Mouse (Mus musculus) heart, embryonic 13.5 days (tissue): ENCODE results near the gene Rpp40. TPM values are rescaled to one million over a fixed set of nuclear protein-coding genes. Genes with fewer than 3 reads are reported as not detected.
A peak's percentile ranks its signal among the peaks of the same experiment; 100 is the strongest.

Experiments
- ATAC-seq: fragments of 200-750 bp; cut with Nextera tagmentation; 2 replicates; pipeline ENCODE4 v1.8.0; 2017; ENCODE audit warnings: moderate TSS enrichment; ENCODE audit not compliant: insufficient number of reproducible peaks, low FRiP score, low TSS enrichment; ENCODE audit errors: extremely low read depth
- H3K27ac ChIP-seq: fragments of 300-500 bp; sonication (generic); replicated peaks from 2 replicates; pipeline ENCODE4 v1.5.1; 2015; ENCODE audit warnings: moderate library complexity, mild to moderate bottlenecking, inconsistent platforms
- H3K27me3 ChIP-seq: fragments of 300-500 bp; sonication (generic); replicated peaks from 2 replicates; pipeline ENCODE4 v1.6.1; 2015; ENCODE audit warnings: mild to moderate bottlenecking, inconsistent platforms
- H3K36me3 ChIP-seq: fragments of 300-500 bp; sonication (generic); 2 replicates; pipeline ENCODE4 v1.6.1; 2015; ENCODE audit warnings: mild to moderate bottlenecking, inconsistent platforms
- H3K4me1 ChIP-seq: fragments of 300-500 bp; sonication (generic); 2 replicates; pipeline ENCODE4 v1.6.1; 2015; ENCODE audit warnings: inconsistent platforms
- H3K4me2 ChIP-seq: fragments of 300-500 bp; sonication (generic); 2 replicates; pipeline ENCODE4 v1.6.1; 2015; ENCODE audit warnings: inconsistent platforms, mild to moderate bottlenecking, moderate library complexity
- H3K4me3 ChIP-seq: fragments of 300-500 bp; sonication (generic); 2 replicates; pipeline ENCODE4 v1.5.1; 2015; ENCODE audit warnings: moderate library complexity, mild to moderate bottlenecking, inconsistent platforms
- H3K9ac ChIP-seq: fragments of 300-500 bp; sonication (generic); 2 replicates; pipeline ENCODE4 v1.6.1; 2015; ENCODE audit warnings: inconsistent platforms, mild to moderate bottlenecking, moderate library complexity
- H3K9me3 ChIP-seq: fragments of 300-500 bp; sonication (generic); 2 replicates; pipeline ENCODE4 v1.6.1; 2016; ENCODE audit warnings: inconsistent platforms
- WGBS: fragments of 180-500 bp; shearing (Covaris S2); methylation state at CpG from one replicate; pipeline ENCODE4 v1.1.7; 2015; ENCODE audit warnings: mixed read lengths; 5-methylcytosine and 5-hydroxymethylcytosine counted together
- polyA plus RNA-seq: library from polyadenylated mRNA; unstranded; fragments of >200 nt; fragmentation: Nextera tagmentation; extraction: Ambion mirVana; gene quantifications from 2 replicates; pipeline ENCODE4 v1.2.1, GENCODE M21; 2015

Gene Rpp40
- polyA plus RNA-seq, 1 experiment from 2014 or later: 9.8 TPM

GRCm38 (mm10) chr13:35886121-35886725 is 19.9 kb downstream of the Rpp40 start:
- ATAC-seq: 0 out of 2 replicates have a peak, but pooled peaks have one; percentile 8
- peak overlapping the region; percentile 30; the same call in 1 of the 2 replicates for H3K9ac ChIP-seq
- H3K4me3 ChIP-seq: no peak overlapping the region
- H3K4me2 ChIP-seq: peak overlapping the region; percentile 31
- peaks cover 11% of the 10 kb centered on the region for H3K4me1 ChIP-seq
- no peaks in the 10 kb centered on the region; the same call in 1 of the 2 replicates for H3K9me3 ChIP-seq
- H3K36me3 ChIP-seq: no peaks in the 10 kb centered on the region
- H3K27me3 ChIP-seq: no peaks in the 10 kb centered on the region
- WGBS: 27% methylated on average over 15 of the region's 15 CpGs
- H3K27ac ChIP-seq: no peak overlapping the region

- Histone ChIP-seq H3K27ac (no peak overlapping the region), H3K9me3 (no peaks in the 10 kb centered on the region), H3K36me3 (no peaks in the 10 kb centered on the region), H3K4me3 (no peak overlapping the region), H3K9ac (no peak overlapping the region), H3K27me3 (no peaks in the 10 kb centered on the region), H3K4me1 (peaks cover 10% of the 10 kb centered on the region; the same call in 1 of the 2 replicates), H3K4me2 (no peak overlapping the region)
- ATAC-seq: no peak
- 68% methylated on average over 6 of the region's 6 CpGs for WGBS
These were observed 25.6 kb downstream of the Rpp40 start for GRCm38 (mm10) chr13:35880555-35881046.

GRCm38 (mm10) chr13:35879519-35879918 is 26.6 kb downstream of the Rpp40 start:
- Histone ChIP-seq H3K4me2 (no peak overlapping the region), H3K4me1 (peaks cover 5% of the 10 kb centered on the region; the same call in 1 of the 2 replicates), H3K36me3 (peaks cover 4% of the 10 kb centered on the region), H3K9ac (no peak overlapping the region), H3K4me3 (no peak overlapping the region), H3K9me3 (no peaks in the 10 kb centered on the region), H3K27ac (no peak overlapping the region), H3K27me3 (no peaks in the 10 kb centered on the region)
- ATAC-seq: no peak
- 74% methylated on average over 5 of the region's 5 CpGs for WGBS

- Histone ChIP-seq H3K4me2 (no peak overlapping the region), H3K4me3 (no peak overlapping the region), H3K27me3 (no peaks in the 10 kb centered on the region), H3K9me3 (no peaks in the 10 kb centered on the region), H3K4me1 (peaks cover 3% of the 10 kb centered on the region; the same call in 1 of the 2 replicates), H3K9ac (no peak overlapping the region), H3K36me3 (peaks cover 9% of the 10 kb centered on the region), H3K27ac (no peak overlapping the region)
- ATAC-seq: no peak
- 42% methylated on average over 5 of the region's 5 CpGs for WGBS
These were observed 27.1 kb downstream of the Rpp40 start for GRCm38 (mm10) chr13:35879068-35879467.

- H3K4me1 ChIP-seq: peaks cover 3% of the 10 kb centered on the region; the same call in 1 of the 2 replicates
- no peak overlapping the region for H3K27ac ChIP-seq
- ATAC-seq: no peak
These were observed 27.9 kb downstream of the Rpp40 start for GRCm38 (mm10) chr13:35878282-35878681.

GRCm38 (mm10) chr13:35875396-35875795 is 30.8 kb downstream of the Rpp40 start:
- H3K9ac ChIP-seq: no peak overlapping the region
- no peak for ATAC-seq
- no peaks in the 10 kb centered on the region for H3K27me3 ChIP-seq
- H3K4me1 ChIP-seq: peaks cover 5% of the 10 kb centered on the region; the same call in 1 of the 2 replicates
- 85% methylated on average over 5 of the region's 5 CpGs for WGBS
- no peak overlapping the region for H3K4me2 ChIP-seq
- no peak overlapping the region for H3K27ac ChIP-seq
- H3K9me3 ChIP-seq: no peaks in the 10 kb centered on the region
- H3K4me3 ChIP-seq: no peak overlapping the region
- peaks cover 29% of the 10 kb centered on the region for H3K36me3 ChIP-seq

More at GRCm38 (mm10) chr13:35878282-35878681, 27.9 kb downstream of the Rpp40 start:
- no peak overlapping the region for H3K4me3 ChIP-seq
- no peaks in the 10 kb centered on the region for H3K27me3 ChIP-seq
- H3K9ac ChIP-seq: no peak overlapping the region
- no peak overlapping the region for H3K4me2 ChIP-seq
- H3K36me3 ChIP-seq: peaks cover 11% of the 10 kb centered on the region
- no peaks in the 10 kb centered on the region for H3K9me3 ChIP-seq
- 64% methylated on average over 1 of the region's 1 CpGs for WGBS

- Histone ChIP-seq H3K27ac (no peak overlapping the region), H3K4me3 (no peak overlapping the region), H3K9me3 (no peaks in the 10 kb centered on the region), H3K4me1 (peaks cover 17% of the 10 kb centered on the region), H3K36me3 (peaks cover 54% of the 10 kb centered on the region), H3K9ac (no peak overlapping the region), H3K4me2 (no peak overlapping the region), H3K27me3 (no peaks in the 10 kb centered on the region)
- 66% methylated on average over 3 of the region's 3 CpGs for WGBS
- ATAC-seq: no peak
These were observed 35.1 kb downstream of the Rpp40 start for GRCm38 (mm10) chr13:35871107-35871506.

- Histone ChIP-seq H3K4me1 (peaks cover 17% of the 10 kb centered on the region), H3K9ac (no peak overlapping the region), H3K27me3 (no peaks in the 10 kb centered on the region), H3K27ac (no peak overlapping the region), H3K36me3 (peaks cover 59% of the 10 kb centered on the region), H3K4me3 (no peak overlapping the region), H3K9me3 (no peaks in the 10 kb centered on the region), H3K4me2 (no peak overlapping the region)
- 75% methylated on average over 8 of the region's 8 CpGs for WGBS
- ATAC-seq: no peak
These were observed 35.5 kb downstream of the Rpp40 start for GRCm38 (mm10) chr13:35870659-35871058.

- Histone ChIP-seq H3K9ac (no peak overlapping the region), H3K4me2 (no peak overlapping the region), H3K9me3 (no peaks in the 10 kb centered on the region), H3K27me3 (no peaks in the 10 kb centered on the region), H3K27ac (peak overlapping the region; percentile 46), H3K36me3 (peaks cover 64% of the 10 kb centered on the region), H3K4me1 (peaks cover 14% of the 10 kb centered on the region), H3K4me3 (no peak overlapping the region)
- 36% methylated on average over 8 of the region's 8 CpGs for WGBS
- no peak for ATAC-seq
These were observed 45.2 kb downstream of the Rpp40 start for GRCm38 (mm10) chr13:35860916-35861315.

- Histone ChIP-seq H3K4me2 (no peak overlapping the region), H3K9ac (no peak overlapping the region), H3K4me3 (no peak overlapping the region), H3K27ac (no peak overlapping the region), H3K27me3 (no peaks in the 10 kb centered on the region), H3K36me3 (peaks cover 31% of the 10 kb centered on the region), H3K4me1 (peaks cover 14% of the 10 kb centered on the region), H3K9me3 (no peaks in the 10 kb centered on the region)
- no peak for ATAC-seq
- 84% methylated on average over 7 of the region's 7 CpGs for WGBS
These were observed 48.7 kb downstream of the Rpp40 start for GRCm38 (mm10) chr13:35857486-35857885.

- WGBS: 92% methylated on average over 2 of the region's 2 CpGs
- no peak overlapping the region for H3K4me2 ChIP-seq
- no peak overlapping the region for H3K27ac ChIP-seq
- H3K36me3 ChIP-seq: peaks cover 19% of the 10 kb centered on the region
- no peak overlapping the region for H3K9ac ChIP-seq
- no peaks in the 10 kb centered on the region for H3K27me3 ChIP-seq
- H3K4me3 ChIP-seq: no peak overlapping the region
- no peak for ATAC-seq
- H3K4me1 ChIP-seq: peaks cover 8% of the 10 kb centered on the region
- no peaks in the 10 kb centered on the region for H3K9me3 ChIP-seq
These were observed 53.1 kb downstream of the Rpp40 start for GRCm38 (mm10) chr13:35852851-35853575.
